Mouse (Mus musculus) megakaryocyte-erythroid progenitor cell, adult 5 weeks (primary cell): ENCODE measurements around the gene B230219D22Rik. TPM values are rescaled to one million over a fixed set of nuclear protein-coding genes. Genes with fewer than 3 reads are reported as not detected.

Experiments
- polyA plus RNA-seq: library from polyadenylated mRNA; stranded (reverse); fragments of >175 nt; gene quantifications from 2 replicates; pipeline ENCODE4 v1.2.3, GENCODE M21; 2012

Gene B230219D22Rik
- polyA plus RNA-seq: 19.1 and 19.5 TPM in 2 replicates

DNA sequence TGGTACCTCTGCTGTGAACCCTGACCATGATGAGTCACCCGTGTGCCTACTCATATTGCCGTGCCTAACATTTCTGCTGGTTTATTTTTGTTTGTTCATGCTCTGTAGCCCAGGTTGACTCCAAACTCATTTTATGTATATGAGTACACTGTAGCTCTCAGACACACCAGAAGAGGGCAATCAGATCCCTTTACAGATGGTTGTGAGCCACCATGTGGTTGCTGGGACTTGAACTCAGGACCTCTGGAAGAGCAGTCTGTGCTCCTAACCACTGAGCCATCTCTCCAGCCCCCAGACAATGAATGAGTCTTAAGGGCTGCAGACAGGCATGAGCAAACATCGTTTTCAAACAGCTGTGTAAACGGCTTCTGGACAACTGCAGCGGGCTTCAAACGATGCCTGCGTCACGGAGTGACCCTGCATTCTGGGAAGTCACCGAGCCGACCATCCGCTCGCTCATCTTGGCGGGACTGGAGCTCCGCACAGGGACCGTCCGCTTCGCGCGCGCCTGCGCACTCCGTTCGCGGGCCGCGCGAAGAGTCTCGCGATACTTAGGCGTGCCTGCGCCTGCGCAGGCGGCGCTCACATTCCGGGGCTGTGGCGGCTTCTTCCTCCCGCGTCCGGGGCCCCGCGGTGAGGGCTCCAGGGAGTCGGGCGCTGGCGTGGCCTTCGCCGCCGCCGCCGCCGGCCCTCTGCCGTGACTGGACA, at the start of gene B230219D22Rik:
B230219D22Rik (plus strand) TSS at position 590 of the 708 bp plus-strand sequence.

DNA sequence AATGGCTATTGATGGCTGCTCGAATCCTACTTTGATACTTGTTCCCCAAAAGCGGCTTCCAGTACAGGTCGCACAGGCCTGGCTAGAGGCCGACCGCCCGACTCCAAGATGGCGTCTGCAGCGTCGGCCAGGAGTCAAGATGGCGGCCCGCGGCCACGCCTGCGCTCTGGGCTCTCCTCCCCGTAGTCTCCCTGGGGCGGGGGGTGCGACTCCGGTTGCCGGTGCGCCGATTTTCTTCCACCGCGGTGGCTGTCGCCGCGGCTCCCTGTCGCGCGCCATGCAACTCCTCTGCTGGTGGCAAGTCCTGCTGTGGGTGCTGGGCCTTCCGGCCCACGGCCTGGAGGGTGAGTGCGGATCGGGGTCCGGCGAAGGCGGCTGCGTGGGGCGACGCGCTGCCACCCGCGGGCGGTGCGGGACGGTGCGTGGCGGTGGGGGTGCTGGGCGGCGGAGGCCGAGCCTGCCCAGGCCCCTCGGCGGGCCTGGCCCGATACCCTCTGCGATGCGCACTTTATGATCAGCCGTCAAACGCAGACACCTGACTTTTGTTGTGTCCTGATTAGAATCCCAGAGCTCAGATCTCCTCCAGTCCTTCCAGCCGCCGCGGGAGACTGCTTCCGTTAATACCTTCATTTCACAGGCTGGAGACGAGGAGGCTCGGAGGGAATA, 21.7 kb downstream of the B230219D22Rik start, which contains the start of gene Txndc15:
Txndc15 (plus strand) TSS at position 150 of the 666 bp plus-strand sequence.

DNA sequence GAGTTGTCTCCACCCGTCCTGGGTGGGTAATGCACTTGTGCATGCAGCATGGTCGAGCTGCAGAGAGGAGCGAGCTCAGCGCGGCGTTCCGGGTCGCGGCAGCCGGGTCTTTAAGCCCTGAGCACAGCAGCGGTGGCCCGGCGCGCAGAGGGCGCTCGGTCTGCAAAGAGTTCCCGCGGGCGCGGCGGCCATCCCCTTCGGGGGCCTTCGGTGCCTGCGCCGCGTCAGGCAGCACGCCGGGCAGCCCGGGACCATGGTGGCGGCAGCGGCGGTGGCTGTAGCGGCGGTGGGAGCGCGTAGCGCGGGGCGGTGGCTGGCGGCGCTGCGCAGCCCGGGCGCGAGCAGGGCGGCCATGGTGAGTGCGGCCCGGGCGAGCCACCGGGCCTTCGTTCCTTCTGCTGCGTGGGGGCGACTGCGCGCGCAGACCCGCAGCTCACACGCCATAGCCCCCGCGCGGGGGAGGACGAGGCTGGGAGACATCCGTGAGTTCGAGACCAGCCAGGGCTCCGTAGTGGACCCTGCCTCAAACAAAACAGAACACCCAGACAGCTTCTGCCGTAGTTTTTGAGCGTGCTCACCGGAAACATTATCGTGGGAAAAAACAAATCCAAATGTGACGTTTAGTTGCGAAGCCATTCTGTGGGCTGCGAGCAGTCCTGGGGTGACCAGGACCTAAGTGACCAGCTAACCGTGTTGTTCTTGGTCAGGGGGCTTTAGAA, 34.4 kb downstream of the B230219D22Rik start, which contains the start of gene Pcbd2:
Pcbd2 (plus strand) TSS at position 249 of the 719 bp plus-strand sequence.

Other genes with a start within 250 kb of the B230219D22Rik start
- gene Grk6, start 248.1 kb upstream of the B230219D22Rik start, polyA plus RNA-seq: 84.4 and 86.7 TPM in 2 replicates
- 17.3 and 18.6 TPM in 2 replicates for gene Prr7, start 228.9 kb upstream of the B230219D22Rik start, polyA plus RNA-seq
- gene Dbn1, start 205.0 kb upstream of the B230219D22Rik start, polyA plus RNA-seq: 6.1 and 8.7 TPM in 2 replicates
- 79.3 and 93.6 TPM in 2 replicates for gene Pdlim7, start 179.4 kb upstream of the B230219D22Rik start, polyA plus RNA-seq
- gene Dok3, start 163.8 kb upstream of the B230219D22Rik start, polyA plus RNA-seq: 193 and 354 TPM in 2 replicates
- 108 and 132 TPM in 2 replicates for gene Ddx41, start 156.5 kb upstream of the B230219D22Rik start, polyA plus RNA-seq
- gene Fam193b, start 122.0 kb upstream of the B230219D22Rik start, polyA plus RNA-seq: 99.9 and 120 TPM in 2 replicates
- gene Tmed9, start 119.4 kb upstream of the B230219D22Rik start, polyA plus RNA-seq: 247 and 261 TPM in 2 replicates
- gene B4galt7, start 93.2 kb upstream of the B230219D22Rik start, polyA plus RNA-seq: 31.0 and 33.7 TPM in 2 replicates
- gene Caml, start 70.1 kb upstream of the B230219D22Rik start, polyA plus RNA-seq: 56.9 and 76.9 TPM in 2 replicates
- gene Ddx46, start 58.1 kb upstream of the B230219D22Rik start, polyA plus RNA-seq: 21.0 and 37.2 TPM in 2 replicates
- 26.2 and 27.5 TPM in 2 replicates for gene Txndc15, start 21.5 kb downstream of the B230219D22Rik start, polyA plus RNA-seq
- 57.3 and 57.7 TPM in 2 replicates for gene Pcbd2, start 34.2 kb downstream of the B230219D22Rik start, polyA plus RNA-seq
- gene Catsper3, start 91.4 kb downstream of the B230219D22Rik start, polyA plus RNA-seq: not detected in 2 replicates
- 0.09 TPM in 1 of 2 replicates, not detected in the other for gene Pitx1, start 143.1 kb downstream of the B230219D22Rik start, polyA plus RNA-seq